Mouse (Mus musculus) WW6 (cell line): Measurements from ENCODE around the gene Golgb1.
"Not testable (repeated sequence)": the region's sequence is repeated elsewhere in the genome, so short reads cannot be mapped to it uniquely, and the experiment has no call there.

Source experiments
- DNase-seq: peaks from one replicate; pipeline ENCODE4 v3.0.0-alpha.2; 2013; ENCODE audit warnings: low read depth, low spot score

Golgb1 gene

DNA sequence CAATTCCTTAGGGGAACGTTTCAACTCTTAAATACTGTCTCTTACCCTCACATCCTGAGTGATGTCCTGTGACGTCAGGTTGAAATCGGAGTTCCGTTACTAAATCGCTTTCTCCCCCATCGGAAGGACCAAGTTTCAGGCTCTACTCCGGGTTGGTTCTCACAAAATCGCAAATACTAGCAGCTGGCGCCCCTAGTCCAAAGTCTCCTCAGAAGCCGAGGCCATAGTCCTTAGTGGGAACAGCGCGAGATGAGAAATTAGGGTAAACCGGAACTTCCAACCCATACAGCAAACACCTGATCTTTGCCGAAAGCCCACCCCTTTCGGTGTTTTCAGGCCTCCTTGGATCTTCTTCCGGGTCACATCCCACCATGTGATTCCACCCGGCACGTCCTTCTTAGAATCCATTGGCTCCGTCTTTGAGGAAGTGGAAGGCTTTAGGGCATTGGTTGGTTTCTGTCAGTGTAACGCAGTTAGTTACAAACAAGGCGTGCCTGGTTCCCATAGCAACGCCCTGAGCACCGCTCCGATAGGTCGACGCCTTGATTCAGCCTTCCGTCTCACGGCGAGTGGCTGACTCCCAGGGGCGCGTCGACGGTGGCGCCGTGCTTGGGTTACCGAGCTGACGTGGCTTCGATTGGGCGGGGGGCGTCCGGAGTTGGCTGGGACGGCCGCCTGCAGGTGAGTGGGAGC is at the start of gene Golgb1, which contains the start of gene Eaf2:
Gene Golgb1, plus strand, starts transcription at position 558 of the 693 bp plus-strand sequence.
Gene Eaf2, minus strand, starts transcription at position 421 of the 693 bp plus-strand sequence.
- peak; percentile 99 for DNase-seq

- no peak for DNase-seq
These were observed 47.3 kb upstream of the Golgb1 start for GRCm38 (mm10) chr16:36827611-36828053.

DNA sequence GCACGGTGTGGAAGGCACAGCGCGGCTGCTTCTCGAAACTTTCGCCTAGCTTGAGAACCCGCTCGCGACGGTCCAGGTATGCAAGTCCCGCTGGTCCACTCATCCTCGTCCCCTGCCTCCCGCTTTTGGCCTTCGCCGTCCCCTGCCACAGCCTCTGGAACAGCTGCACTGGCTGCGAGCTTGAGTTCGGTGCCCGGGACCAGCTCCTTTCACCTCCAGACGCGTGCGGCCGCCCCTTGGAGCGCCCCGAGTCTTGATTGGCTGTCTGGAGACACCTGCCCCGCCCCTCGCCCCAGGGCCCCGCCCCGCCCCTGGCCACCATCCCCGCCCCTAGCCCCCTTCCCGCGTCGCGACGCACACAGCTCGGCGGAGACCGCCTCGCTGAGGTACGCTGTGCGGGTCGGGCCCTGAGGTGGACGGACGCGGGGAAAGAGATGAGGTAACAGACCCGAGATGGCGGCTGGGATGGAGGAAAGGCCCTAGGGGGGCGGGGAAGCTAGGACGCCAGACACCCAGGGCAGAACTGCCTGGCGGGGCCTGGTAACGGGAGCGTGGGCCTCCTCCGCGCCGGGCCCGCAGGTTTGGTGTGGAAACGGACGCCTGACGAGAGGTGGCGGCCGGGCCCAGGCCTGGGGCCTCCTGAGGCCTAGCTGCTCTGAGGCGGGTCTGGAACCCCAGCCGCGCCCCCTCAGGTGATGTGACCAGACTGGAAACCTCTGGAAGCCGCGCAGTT is 46.7 kb upstream of the Golgb1 start, which contains the start of gene Iqcb1:
Gene Iqcb1, plus strand, starts transcription at position 332 of the 733 bp plus-strand sequence.
- peak; percentile 50 for DNase-seq

GRCm38 (mm10) chr16:36828820-36829219 is 46.1 kb upstream of the Golgb1 start:
- DNase-seq = no peak

DNA sequence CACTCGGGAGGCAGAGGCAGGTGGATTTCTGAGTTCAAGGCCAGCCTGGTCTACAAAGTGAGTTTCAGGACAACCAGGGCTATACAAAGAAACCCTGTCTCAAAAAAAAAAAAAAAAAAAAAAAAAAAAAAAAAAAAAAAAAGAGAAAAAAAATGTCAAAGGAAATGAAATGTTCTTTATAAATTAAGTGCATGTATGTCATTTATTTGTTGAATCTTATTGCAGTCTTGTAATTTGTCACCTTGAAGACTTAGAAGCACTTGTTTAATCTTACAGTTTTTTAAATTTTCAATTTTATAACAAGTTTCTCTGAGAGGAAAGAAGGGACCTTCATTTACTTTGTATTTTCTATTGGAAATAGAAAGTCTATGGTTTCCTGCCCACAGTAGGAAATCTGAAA is 28.0 kb upstream of the Golgb1 start:
- not testable (repeated sequence) for DNase-seq

- no peak for DNase-seq
These were observed 23.7 kb upstream of the Golgb1 start for GRCm38 (mm10) chr16:36851202-36851601.

- DNase-seq = no peak
These were observed 11.4 kb upstream of the Golgb1 start for GRCm38 (mm10) chr16:36863585-36863984.

DNA sequence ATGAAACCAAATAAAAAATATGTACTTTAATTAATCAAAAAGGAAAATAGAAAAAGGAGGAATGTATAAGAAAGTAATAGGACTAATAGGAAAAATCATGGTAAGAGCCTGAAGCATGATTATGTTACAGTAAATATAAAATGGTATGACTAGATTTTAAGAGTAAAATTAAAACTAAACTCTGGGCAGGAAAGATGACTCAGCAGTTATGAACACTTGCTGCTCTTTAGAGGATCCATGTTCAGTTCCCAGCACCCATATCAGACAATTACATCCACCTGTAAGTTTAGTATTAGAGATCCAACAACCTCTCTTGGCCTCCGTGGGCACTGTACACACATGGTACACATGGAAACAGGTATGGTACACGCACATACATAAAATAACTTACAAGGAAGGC is 5.5 kb upstream of the Golgb1 start:
- no peak for DNase-seq

DNA sequence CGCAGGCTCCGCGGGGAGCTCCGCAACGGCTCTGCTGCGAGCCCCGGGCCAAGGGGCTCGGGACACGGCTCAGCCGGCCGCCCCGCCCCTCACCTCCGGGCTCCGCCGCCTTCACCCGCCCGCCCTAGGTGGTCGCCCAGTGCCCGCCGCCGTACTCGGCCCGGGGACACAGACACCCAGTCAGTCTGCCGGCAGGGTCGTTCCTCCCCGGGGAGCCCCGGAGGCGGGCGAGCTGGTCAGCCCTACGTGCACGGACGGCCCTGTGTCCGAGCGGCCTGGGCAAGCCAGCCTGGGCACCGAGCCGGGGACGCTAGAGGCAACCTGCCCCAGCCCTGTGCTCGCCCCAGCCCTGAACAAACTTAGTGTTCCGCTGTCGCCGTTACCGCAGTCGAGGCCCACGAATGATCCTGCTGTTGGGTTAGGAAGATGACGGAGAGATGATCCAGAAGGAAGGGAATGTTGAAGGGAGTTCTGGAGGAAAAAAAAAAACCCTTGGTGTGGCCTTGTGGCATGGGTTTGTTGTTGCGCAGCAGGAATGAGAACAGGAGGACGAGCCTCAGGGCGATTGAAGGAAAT is 424 bp downstream of the Golgb1 start:
- DNase-seq = no peak

DNA sequence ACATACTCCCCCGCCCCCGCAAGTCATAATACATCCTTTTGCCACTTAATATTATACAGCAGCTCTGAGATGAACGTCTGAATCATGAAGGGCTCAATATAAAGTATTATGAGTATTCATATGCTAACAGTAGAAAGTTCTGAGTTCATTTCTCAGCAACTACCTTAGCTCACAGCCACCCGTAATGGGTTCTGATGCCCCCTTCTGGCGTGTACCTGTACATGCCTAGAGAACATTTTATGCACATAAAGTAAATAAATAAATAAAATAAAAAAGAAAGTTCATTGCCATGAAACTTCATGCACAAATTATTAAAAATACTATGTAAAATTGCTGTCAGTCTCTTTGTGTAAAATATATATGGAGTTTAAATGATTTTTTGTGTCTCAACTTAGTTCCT is 2.4 kb downstream of the Golgb1 start:
- DNase-seq = no peak

- no peak for DNase-seq
These were observed 7.9 kb downstream of the Golgb1 start for GRCm38 (mm10) chr16:36882737-36883343.

- DNase-seq = no peak
These were observed 9.9 kb downstream of the Golgb1 start for GRCm38 (mm10) chr16:36884881-36885280.

GRCm38 (mm10) chr16:36885912-36886311 is 11.0 kb downstream of the Golgb1 start:
- no peak for DNase-seq

DNA sequence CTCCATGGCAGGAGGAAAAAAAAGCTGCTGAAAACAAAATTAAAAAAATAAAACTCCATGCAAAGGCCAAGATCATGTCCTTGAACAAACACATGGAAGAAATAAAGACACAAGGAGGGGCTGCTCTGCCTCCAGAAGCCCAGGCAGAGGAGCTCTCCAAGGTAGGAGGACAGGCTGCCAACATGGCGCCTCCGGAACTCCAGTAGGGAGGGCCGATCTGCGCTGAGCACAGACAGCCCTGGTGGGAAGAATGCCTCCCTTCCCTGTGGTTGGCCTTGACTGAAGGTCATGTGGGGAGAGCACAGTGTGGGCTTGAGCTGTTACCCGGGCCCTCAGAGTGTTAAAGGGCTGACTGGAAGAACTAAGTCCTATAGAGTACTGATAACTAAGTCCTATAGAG is 12.6 kb downstream of the Golgb1 start:
- no peak for DNase-seq

GRCm38 (mm10) chr16:36890559-36890958 is 15.6 kb downstream of the Golgb1 start:
- DNase-seq = no peak

DNA sequence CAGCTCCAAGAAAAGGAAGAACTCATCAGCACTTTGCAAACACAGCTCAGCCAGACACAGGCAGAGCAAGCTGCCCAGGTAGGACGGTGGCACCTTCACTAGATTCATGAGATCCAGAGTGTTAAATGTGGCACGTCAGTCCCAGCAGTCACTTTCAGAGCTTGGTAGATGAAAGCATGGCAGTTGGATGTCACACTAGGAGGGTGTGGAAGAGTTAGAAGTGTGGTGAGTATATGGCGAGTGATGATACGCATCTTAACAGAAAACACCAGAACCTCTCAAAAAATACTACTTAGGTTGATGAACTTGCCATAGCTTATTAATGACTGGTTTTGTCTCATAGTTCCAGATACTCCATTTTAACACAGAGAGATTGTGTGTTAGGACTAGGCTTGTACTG is 16.5 kb downstream of the Golgb1 start:
- DNase-seq = no peak

GRCm38 (mm10) chr16:36893317-36893716 is 18.4 kb downstream of the Golgb1 start:
- no peak for DNase-seq

GRCm38 (mm10) chr16:36896712-36897111 is 21.8 kb downstream of the Golgb1 start:
- DNase-seq = no peak

GRCm38 (mm10) chr16:36903156-36903555 is 28.2 kb downstream of the Golgb1 start:
- no peak for DNase-seq

DNA sequence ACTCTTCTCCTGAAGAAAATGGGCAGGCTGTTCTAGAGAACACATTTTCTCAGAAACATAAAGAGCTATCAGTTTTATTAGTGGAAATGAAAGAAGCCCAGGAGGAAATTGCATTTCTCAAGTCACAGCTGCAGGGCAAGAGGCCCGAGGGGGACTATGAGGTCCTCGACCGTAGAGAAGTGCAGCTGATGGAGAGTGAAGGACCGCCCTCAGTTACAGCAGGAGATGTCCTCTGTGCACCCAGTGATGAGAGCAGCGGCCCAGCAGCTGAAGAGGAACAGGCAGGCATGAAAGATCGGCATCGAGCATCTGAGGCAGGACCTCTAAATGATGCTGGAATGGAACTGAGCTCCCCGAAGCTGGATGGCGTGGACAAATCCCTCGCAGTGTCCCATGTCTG is 37.0 kb downstream of the Golgb1 start:
- DNase-seq = no peak

GRCm38 (mm10) chr16:36912311-36912710 is 37.4 kb downstream of the Golgb1 start:
- DNase-seq = no peak

DNA sequence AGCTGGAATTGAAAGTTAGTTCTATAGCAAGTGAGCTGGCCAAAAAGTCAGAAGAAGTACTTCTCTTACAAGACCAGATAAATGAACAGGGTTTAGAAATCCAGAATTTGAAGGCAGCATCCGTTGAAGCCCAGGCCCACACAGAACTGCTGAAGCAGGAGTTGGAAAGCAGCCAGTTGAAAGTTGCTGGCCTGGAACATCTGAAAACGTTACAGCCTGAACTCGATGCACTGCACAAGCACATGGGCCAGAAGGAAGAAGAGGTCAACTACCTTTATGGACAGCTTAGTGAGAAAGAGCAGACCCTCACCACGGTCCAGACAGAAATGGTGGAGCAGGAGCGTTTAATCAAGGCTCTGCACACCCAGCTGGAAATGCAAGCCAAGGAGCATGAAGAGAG is 39.3 kb downstream of the Golgb1 start:
- no peak for DNase-seq
